Mouse (Mus musculus) stomach, embryonic 16.5 days (tissue): ENCODE data around the gene Hnrnph1. TPM values are rescaled to one million over a fixed set of nuclear protein-coding genes. Genes with fewer than 3 reads are reported as not detected.

ENCODE experiments used
- ATAC-seq: fragments of 200-750 bp; cut with Nextera tagmentation; 2 replicates; pipeline ENCODE4 v1.8.0; 2017; ENCODE audit warnings: moderate number of reproducible peaks, moderate TSS enrichment; ENCODE audit not compliant: insufficient read depth, low FRiP score
- H3K27ac ChIP-seq: fragments of 300-500 bp; sonication (generic); 2 replicates; pipeline ENCODE4 v1.5.1; 2014; ENCODE audit warnings: low read length
- H3K27me3 ChIP-seq: fragments of 300-500 bp; sonication (generic); 2 replicates; pipeline ENCODE4 v1.6.1; 2014; ENCODE audit warnings: low read length, control low read depth, mixed read lengths; ENCODE audit not compliant: control insufficient read depth, insufficient read depth
- H3K36me3 ChIP-seq: fragments of 300-500 bp; sonication (generic); 2 replicates; pipeline ENCODE4 v1.6.1; 2014; ENCODE audit warnings: low read length; ENCODE audit not compliant: control insufficient read depth, insufficient read depth
- H3K4me1 ChIP-seq: fragments of 300-500 bp; sonication (generic); 2 replicates; pipeline ENCODE4 v1.6.1; 2014; ENCODE audit warnings: low read length, control low read depth, mixed read lengths; ENCODE audit not compliant: control insufficient read depth, insufficient read depth
- H3K4me2 ChIP-seq: fragments of 300-500 bp; sonication (generic); 2 replicates; pipeline ENCODE4 v1.6.1; 2014; ENCODE audit warnings: low read depth, low read length, mixed read lengths
- H3K4me3 ChIP-seq: fragments of 300-500 bp; sonication (generic); replicated peaks from 2 replicates; pipeline ENCODE4 v1.5.1; 2014; ENCODE audit warnings: mild to moderate bottlenecking, low read length
- H3K9ac ChIP-seq: fragments of 300-500 bp; sonication (generic); 2 replicates; pipeline ENCODE4 v1.6.1; 2014; ENCODE audit warnings: low read length
- H3K9me3 ChIP-seq: fragments of 300-500 bp; sonication (generic); replicated peaks from 2 replicates; pipeline ENCODE4 v1.6.1; 2016; ENCODE audit warnings: low read length, control low read depth; ENCODE audit not compliant: control insufficient read depth
- WGBS: fragments of 180-500 bp; shearing (Covaris S2); extraction: QIAGEN DNeasy Blood & Tissue Kit; methylation state at CpG from one replicate; pipeline ENCODE4 v1.1.7; 2014; 5-methylcytosine and 5-hydroxymethylcytosine counted together
- polyA plus RNA-seq: library from polyadenylated mRNA; unstranded; fragments of >200 nt; fragmentation: Nextera tagmentation; extraction: Ambion mirVana; gene quantifications from 2 replicates; pipeline ENCODE4 v1.2.1, GENCODE M21; 2015

The Hnrnph1 gene
- polyA plus RNA-seq, 1 experiment from 2014 or later = 346 TPM

DNA sequence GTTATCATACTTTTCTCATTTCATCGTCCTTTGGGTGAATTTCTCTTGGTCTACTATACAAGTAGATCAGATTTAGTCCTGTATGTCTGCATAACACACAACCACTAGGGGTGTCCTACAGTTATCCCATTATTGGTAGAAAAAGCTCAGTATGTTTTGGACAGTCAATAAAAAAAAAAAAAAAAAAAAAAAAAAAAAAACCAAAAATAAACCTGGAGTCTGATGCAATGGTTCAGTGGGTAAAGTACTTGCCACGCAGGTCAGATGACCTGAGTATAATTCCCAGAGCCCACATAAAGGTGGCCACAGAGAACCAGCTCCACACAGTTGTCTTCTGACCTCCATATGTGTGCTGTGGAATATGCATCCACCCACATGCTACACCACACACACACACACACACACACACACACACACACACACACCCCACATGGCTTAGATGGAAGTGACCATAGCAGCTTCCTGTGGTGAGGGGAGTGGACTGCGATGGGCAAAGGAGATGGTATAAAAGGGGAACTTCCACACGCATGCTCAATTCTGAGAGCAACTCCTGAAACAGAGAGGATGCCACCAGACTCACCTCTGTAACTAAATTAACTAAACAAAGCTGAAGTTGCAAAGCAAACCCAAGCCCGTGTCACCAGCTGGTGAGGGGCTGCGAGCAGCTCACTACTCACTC lies 38.9 kb downstream of the Hnrnph1 start:
- H3K9me3 ChIP-seq = no peaks in the 10 kb centered on the region
- no peaks in the 10 kb centered on the region for H3K27me3 ChIP-seq
- WGBS = 84% methylated on average over 6 of the region's 6 CpGs
- H3K36me3 ChIP-seq = peaks cover 4% of the 10 kb centered on the region; the same call in 1 of the 2 replicates
- H3K4me2 ChIP-seq = no peak overlapping the region
- H3K27ac ChIP-seq = no peak overlapping the region
- H3K4me3 ChIP-seq = no peak overlapping the region
- ATAC-seq = no peak
- H3K9ac ChIP-seq = no peak overlapping the region
- H3K4me1 ChIP-seq = no peaks in the 10 kb centered on the region

DNA sequence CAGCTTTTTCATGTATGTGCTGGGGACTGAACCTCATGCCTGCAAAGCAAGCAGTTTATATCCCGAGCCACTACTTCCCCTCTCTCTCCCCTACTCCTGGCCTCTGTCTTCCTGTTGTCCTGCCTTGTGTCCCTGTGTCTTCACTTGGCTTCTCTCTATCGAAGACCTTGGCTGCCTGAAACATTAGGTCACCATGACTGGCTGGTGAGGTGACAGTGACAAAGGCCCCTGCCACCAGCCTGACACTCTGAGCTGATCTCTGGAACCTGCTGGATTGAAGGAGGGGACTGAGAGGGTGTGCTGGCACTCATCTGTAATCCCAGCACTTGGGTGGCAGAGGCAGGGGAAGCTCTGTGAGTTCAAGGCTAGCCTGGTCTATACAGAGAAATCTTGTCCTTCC lies 41.1 kb downstream of the Hnrnph1 start:
- H3K9me3 ChIP-seq = no peaks in the 10 kb centered on the region
- 57% methylated on average over 2 of the region's 2 CpGs for WGBS
- peaks cover 4% of the 10 kb centered on the region; the same call in 1 of the 2 replicates for H3K36me3 ChIP-seq
- H3K4me2 ChIP-seq = no peak overlapping the region
- ATAC-seq = no peak
- H3K27me3 ChIP-seq = no peaks in the 10 kb centered on the region
- no peak overlapping the region for H3K27ac ChIP-seq
- H3K4me3 ChIP-seq = no peak overlapping the region
- H3K4me1 ChIP-seq = 0 out of 2 replicates have a peak, but pooled peaks cover 2% of the 10 kb centered on the region
- no peak overlapping the region for H3K9ac ChIP-seq

DNA sequence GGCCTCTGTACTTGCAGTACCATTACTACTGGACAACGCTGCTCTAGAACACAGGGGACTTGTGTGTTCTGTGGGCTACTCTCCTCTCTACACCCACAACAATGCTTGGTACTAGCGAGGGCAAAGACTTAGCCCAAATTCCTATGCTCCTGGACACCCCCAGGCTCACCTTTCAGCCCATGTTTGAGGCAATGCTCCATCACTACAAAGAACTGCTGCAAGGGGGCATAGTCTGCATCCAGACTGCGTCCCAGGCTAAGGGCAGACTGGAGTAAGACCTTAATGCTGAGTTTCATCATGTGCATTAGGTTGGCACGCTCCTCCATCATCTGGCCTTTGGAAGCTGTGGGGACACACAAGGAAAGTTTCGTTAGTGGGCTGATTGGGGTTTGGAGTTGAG lies 44.7 kb downstream of the Hnrnph1 start:
- 0 out of 2 replicates have a peak overlapping the region, but pooled peaks have one; percentile 27 for H3K9ac ChIP-seq
- H3K36me3 ChIP-seq = 0 out of 2 replicates have a peak, but pooled peaks cover 4% of the 10 kb centered on the region
- 46% methylated on average over 5 of the region's 5 CpGs for WGBS
- 0 out of 2 replicates have a peak, but pooled peaks cover 2% of the 10 kb centered on the region for H3K4me1 ChIP-seq
- H3K27me3 ChIP-seq = no peaks in the 10 kb centered on the region
- no peak for ATAC-seq
- H3K4me2 ChIP-seq = peak overlapping the region; percentile 59
- H3K9me3 ChIP-seq = no peaks in the 10 kb centered on the region
- H3K27ac ChIP-seq = no peak overlapping the region
- H3K4me3 ChIP-seq = peak overlapping the region; percentile 42

DNA sequence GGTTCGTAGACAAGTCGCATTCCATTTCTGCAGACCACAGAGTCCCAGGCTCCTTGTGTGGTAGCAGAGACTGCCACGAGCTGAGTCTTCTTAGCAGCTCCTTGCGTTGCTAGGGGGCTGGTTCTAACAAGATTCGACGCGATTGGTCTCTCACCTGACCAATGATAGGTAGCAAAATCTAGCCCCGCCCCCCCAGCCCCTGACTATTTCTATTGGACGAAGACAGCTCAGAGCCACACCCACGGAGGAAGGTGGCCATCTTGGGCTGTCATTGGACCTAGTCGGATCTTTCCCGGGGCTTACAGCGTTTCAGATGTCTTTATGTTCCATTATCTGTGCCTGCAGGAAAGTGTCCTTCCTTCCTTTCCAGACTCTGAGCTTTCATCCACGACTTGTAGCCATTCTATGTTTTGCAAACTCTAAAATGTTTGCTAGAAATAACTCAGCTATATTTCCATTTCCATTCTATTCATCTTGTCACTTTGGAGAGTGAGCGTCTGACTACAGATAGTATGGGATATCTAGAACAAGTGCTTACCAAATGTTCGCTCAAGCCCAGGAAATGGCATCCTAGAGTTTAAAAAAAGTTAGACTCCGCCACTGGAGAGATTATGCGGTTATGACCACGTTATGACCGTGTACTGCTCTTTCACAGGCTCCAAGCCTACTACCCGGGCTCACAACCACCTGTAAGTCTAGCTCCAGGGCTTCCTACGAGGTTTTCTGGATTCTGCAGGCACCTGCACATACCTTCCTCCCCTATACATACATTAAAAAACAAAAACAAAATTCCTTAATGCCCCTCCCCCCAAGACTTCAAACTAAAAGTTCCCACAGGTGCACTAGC lies 45.4 kb downstream of the Hnrnph1 start:
- Histone ChIP-seq H3K4me3 (peak overlapping the region; percentile 42), H3K9ac (0 out of 2 replicates have a peak overlapping the region, but pooled peaks have one; percentile 41), H3K4me1 (0 out of 2 replicates have a peak, but pooled peaks cover 2% of the 10 kb centered on the region), H3K27me3 (no peaks in the 10 kb centered on the region), H3K4me2 (peak overlapping the region; percentile 59), H3K9me3 (no peaks in the 10 kb centered on the region), H3K27ac (0 out of 2 replicates have a peak overlapping the region, but pooled peaks have one; percentile 16), H3K36me3 (0 out of 2 replicates have a peak, but pooled peaks cover 4% of the 10 kb centered on the region)
- ATAC-seq = peak; percentile 97
- WGBS = 21% methylated on average over 22 of the region's 22 CpGs

DNA sequence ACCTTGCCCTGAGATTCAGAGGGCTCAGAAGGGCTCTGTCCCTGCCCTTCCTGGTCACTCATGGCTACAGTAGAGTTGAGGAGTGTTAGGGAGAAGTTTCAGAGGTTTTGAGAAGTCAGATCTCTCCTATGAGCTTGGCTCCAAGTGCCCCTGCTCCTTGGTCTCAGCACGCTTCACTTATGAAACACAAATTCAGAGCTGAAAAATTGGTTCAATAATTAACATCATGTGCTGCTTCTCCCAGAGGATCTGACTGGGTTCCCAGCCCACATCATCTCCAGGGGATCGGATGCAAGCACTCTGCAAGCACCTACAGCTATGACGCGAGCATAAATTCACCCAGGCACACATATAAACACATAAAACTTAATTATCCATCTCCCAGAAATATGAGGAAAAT lies 49.3 kb downstream of the Hnrnph1 start:
- Histone ChIP-seq H3K27ac (no peak overlapping the region), H3K4me2 (no peak overlapping the region), H3K4me3 (no peak overlapping the region), H3K9me3 (no peaks in the 10 kb centered on the region), H3K9ac (no peak overlapping the region), H3K27me3 (no peaks in the 10 kb centered on the region), H3K4me1 (peaks cover 5% of the 10 kb centered on the region; the same call in 1 of the 2 replicates), H3K36me3 (no peaks in the 10 kb centered on the region)
- 88% methylated on average over 4 of the region's 4 CpGs for WGBS
- ATAC-seq = no peak

DNA sequence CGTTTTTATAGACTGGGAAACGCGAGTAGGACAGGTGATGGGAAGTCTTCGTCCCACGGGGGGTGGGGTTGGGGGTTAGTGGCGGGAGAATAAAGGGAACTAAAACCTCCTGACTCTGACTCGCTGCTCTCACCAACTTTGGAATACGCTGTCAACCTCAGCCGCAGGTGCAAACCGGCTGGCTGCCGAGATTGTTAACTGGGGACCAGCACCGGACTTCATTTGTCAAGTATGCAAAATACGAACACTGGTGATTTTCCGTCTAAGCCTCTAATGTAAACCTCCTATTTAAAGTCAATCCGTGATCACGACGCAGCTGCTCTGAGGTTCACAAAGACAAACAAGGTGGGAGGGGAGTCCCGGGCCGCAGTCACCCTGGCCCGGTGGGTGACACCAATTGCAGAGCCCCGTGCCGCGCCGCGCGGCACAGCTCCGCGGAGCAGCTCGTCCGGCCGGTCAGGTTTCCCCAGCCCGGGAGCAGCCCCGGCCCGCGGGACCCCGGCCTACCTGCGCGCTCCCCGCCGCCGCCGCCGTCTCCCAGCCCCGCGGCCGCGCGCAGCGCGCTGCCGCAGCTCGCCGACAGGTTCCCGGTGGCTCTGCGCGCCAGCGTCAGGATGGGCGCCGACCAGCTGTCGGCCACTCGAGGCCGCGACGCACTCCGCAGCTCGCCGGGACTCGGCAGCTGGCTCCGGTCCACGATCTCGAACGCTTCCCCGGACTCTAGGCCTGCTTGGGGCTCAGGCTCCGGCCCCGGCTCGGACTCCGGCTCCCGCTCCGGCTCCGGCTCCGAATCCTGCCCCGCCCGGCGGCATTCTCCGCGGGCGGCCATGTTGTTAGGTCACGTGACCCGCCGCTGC lies 53.7 kb downstream of the Hnrnph1 start, which contains the start of gene Rufy1:
TSS of gene Rufy1 (minus strand) at position 849 of the 857 bp plus-strand sequence.
- under 1% methylated on average over 90 of the region's 90 CpGs for WGBS

DNA sequence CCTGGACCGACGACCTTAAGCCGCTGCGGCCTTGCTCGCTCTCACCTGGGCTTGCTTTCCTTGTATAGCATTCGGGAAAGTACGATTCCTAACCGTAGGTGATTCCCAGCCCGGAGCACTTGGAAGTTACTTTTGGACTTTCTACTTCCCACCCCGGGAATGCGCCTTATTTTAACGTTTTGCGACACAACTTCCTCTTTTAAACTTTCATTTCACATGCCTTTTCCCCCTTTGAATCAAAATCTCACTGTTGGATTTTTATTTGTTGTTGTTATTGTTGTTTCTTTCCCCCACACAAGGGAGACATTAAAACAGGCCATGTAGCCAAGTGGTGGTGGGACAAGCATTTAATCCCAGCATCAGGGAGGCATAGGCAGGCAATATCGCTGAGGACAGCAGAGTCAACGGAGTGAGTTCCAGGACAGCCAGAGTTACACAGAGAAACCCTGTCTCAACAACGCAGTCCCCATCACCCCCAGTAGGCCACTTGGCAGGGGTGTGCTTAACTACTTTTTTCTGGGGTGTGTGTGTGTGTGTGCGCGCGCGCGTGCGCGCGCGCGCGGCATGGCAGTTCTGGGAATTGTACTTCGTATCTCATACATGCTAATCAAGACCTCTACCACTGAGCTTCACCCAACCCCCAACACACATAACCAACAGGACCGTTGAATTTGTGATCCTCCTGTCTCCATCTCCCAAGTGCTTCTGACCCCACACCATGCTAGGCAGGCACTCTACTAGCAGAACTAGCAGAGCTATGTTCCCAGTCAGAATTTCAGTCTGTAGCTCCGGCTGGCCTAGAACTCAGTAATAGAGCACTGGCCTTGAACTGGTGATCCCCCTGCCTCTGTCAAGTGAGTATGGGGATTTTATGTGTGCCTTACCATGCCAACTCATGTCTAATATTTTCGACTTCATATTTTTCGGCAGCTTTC lies 54.6 kb downstream of the Hnrnph1 start:
- H3K9me3 ChIP-seq = no peaks in the 10 kb centered on the region
- peak overlapping the region; percentile 76 for H3K4me2 ChIP-seq
- ATAC-seq = no peak; the same call in 1 of the 2 replicates
- H3K4me3 ChIP-seq = peak overlapping the region; percentile 84
- 34% methylated on average over 32 of the region's 32 CpGs for WGBS
- H3K27me3 ChIP-seq = no peaks in the 10 kb centered on the region
- H3K4me1 ChIP-seq = peaks cover 10% of the 10 kb centered on the region
- peak overlapping the region; percentile 93 for H3K27ac ChIP-seq
- H3K9ac ChIP-seq = peak overlapping the region; percentile 87
- H3K36me3 ChIP-seq = no peaks in the 10 kb centered on the region

More for the DNA sequence above, 53.7 kb downstream of the Hnrnph1 start, which contains the start of gene Rufy1:
- peaks cover 10% of the 10 kb centered on the region for H3K4me1 ChIP-seq
- no peaks in the 10 kb centered on the region for H3K36me3 ChIP-seq
- no peaks in the 10 kb centered on the region for H3K9me3 ChIP-seq
- H3K27me3 ChIP-seq = no peaks in the 10 kb centered on the region
- peak; percentile 84 for ATAC-seq
- peak within 1 kb of the TSS; percentile 93 for H3K27ac ChIP-seq
- H3K4me3 ChIP-seq = peak within 1 kb of the TSS; percentile 84
- peak within 1 kb of the TSS; percentile 87 for H3K9ac ChIP-seq
- peak within 1 kb of the TSS; percentile 76 for H3K4me2 ChIP-seq

DNA sequence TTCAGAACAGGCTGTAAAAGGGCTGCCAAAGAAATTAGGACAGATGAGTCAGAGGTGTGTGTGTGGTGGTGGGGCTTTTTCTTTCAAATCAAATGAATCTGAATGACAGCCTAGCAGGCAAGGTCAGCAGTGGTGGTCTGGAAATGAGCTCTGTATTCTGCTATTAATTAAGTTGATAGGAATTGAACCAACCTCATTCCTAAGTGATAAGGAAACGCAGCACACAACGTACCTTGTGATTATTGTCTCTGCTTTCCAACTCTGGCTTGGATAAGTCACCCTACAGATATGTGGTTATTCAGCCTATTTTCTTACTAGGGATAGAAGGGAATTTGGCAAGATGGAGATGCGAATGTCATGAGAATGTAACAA lies 55.3 kb downstream of the Hnrnph1 start:
- no peaks in the 10 kb centered on the region for H3K36me3 ChIP-seq
- no peaks in the 10 kb centered on the region for H3K27me3 ChIP-seq
- ATAC-seq = no peak
- H3K4me2 ChIP-seq = no peak overlapping the region
- H3K27ac ChIP-seq = no peak overlapping the region
- H3K4me1 ChIP-seq = peaks cover 10% of the 10 kb centered on the region
- 79% methylated on average over 3 of the region's 3 CpGs for WGBS
- no peak overlapping the region for H3K9ac ChIP-seq
- H3K4me3 ChIP-seq = no peak overlapping the region
- H3K9me3 ChIP-seq = no peaks in the 10 kb centered on the region
